Comparison of ENCODE assay signal across 17 mouse cellular contexts in the genomic region with DNA sequence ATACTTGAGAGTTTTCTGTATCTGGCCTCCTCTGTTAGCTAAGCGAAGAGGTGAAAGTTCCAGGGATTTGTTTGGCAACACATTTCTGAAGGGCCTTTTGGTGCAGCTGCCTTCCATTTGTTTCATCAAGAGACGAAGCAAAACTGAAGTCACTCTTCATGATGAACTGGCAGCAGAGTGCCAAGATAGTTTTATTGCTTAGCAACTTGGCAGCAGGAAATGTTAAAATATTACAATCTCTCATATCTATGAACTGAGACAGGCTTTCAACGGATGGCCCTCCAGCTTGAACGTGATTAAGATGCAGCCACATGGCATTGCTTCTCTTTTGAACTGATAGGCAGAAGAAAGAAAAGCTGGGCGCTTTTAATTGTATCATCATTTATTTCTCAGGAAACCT.
A peak's percentile ranks its signal among the peaks of the same experiment; 100 is the strongest.
DNase-seq lines count a peak whose midpoint lies in the region; ATAC-seq and TF ChIP-seq lines count a peak whose summit lies in the region.
"Had no signal": no experiment of that assay in that cellular context is flagged by ENCODE, and none has a peak within 500 bp of the region (broad histone marks: within the 10 kb centered on the region; RNA-seq: fewer than 3 reads in every experiment).

No protein-coding gene starts in this region.

- no peak for TF ChIP-seq CTCF in midbrain, postnatal 0 days (IDR thresholded peaks at IDR 0.05)
- no peak for TF ChIP-seq CTCF in layer of hippocampus, adult 2 months (conservative IDR thresholded peaks at IDR 0.05)

- no peaks in the 10 kb centered on the region for H3K9me3 ChIP-seq in forebrain, embryonic 14.5 days (replicated peaks; ENCODE audit: control insufficient read depth, low read length)
- no peaks in the 10 kb centered on the region for H3K9me3 ChIP-seq in forebrain, embryonic 10.5 days
- H3K9me3 ChIP-seq in midbrain, postnatal 0 days (ENCODE audit: low read length): no peaks in the 10 kb centered on the region
- no peaks in the 10 kb centered on the region for H3K9me3 ChIP-seq in midbrain, embryonic 15.5 days
- H3K9me3 ChIP-seq: limb, embryonic 15.5 days; lung, embryonic 15.5 days; neural tube, embryonic 15.5 days had no signal

- no peak overlapping the region for H3K27ac ChIP-seq in forebrain, embryonic 14.5 days (ENCODE audit: low read depth, low read length)
- no peak overlapping the region for H3K27ac ChIP-seq in forebrain, embryonic 10.5 days
- no peak overlapping the region for H3K27ac ChIP-seq in midbrain, postnatal 0 days (ENCODE audit: low read depth, low read length)
- no peak overlapping the region for H3K27ac ChIP-seq in midbrain, embryonic 15.5 days
- H3K27ac ChIP-seq in layer of hippocampus, adult 2 months: peak overlapping the region; percentile 91
- H3K27ac ChIP-seq: heart, adult 2 months; kidney, postnatal 0 days; left cerebral cortex, adult 2 months; limb, embryonic 15.5 days; lung, embryonic 15.5 days; neural tube, embryonic 15.5 days had no signal

- DNase-seq in forebrain, embryonic 14.5 days (ENCODE audit: low spot score): peak; percentile 84
- DNase-seq in forebrain, embryonic 10.5 days (ENCODE audit: extremely low spot score, low spot score): no peak
- DNase-seq in midbrain, postnatal 0 days (ENCODE audit: low spot score): peak; percentile 43
- DNase-seq in layer of hippocampus, adult 2 months (ENCODE audit: low spot score in 2 of 2): peak; percentile 44 to 63
- peak; percentile 5 for DNase-seq in right cerebral cortex, postnatal 4 days
- no peak for DNase-seq in lung, postnatal 25 days (ENCODE audit: low spot score)
- DNase-seq in heart, adult 18-20 months: no peak
- DNase-seq: B cell, adult 2 months; heart, adult 2 months had no signal

- no peaks in the 10 kb centered on the region for H3K36me3 ChIP-seq in forebrain, embryonic 14.5 days (ENCODE audit: control insufficient read depth, insufficient read depth, low read length)
- no peaks in the 10 kb centered on the region for H3K36me3 ChIP-seq in forebrain, embryonic 10.5 days (replicated peaks)
- no peaks in the 10 kb centered on the region for H3K36me3 ChIP-seq in midbrain, postnatal 0 days (ENCODE audit: insufficient read depth, low read length)
- H3K36me3 ChIP-seq in midbrain, embryonic 15.5 days (replicated peaks): no peaks in the 10 kb centered on the region
- H3K36me3 ChIP-seq: limb, embryonic 15.5 days; lung, embryonic 15.5 days; neural tube, embryonic 15.5 days had no signal

- no peaks in the 10 kb centered on the region for H3K4me1 ChIP-seq in forebrain, embryonic 14.5 days (ENCODE audit: control insufficient read depth, insufficient read depth, low read length)
- no peaks in the 10 kb centered on the region for H3K4me1 ChIP-seq in forebrain, embryonic 10.5 days
- H3K4me1 ChIP-seq in midbrain, postnatal 0 days (ENCODE audit: insufficient read depth, low read length): no peaks in the 10 kb centered on the region
- 0 out of 2 replicates have a peak, but pooled peaks cover 4% of the 10 kb centered on the region for H3K4me1 ChIP-seq in midbrain, embryonic 15.5 days
- H3K4me1 ChIP-seq: limb, embryonic 15.5 days; lung, embryonic 15.5 days had no signal

- H3K4me3 ChIP-seq in forebrain, embryonic 14.5 days (ENCODE audit: low read depth, low read length): no peak overlapping the region
- no peak overlapping the region for H3K4me3 ChIP-seq in forebrain, embryonic 10.5 days
- H3K4me3 ChIP-seq in midbrain, postnatal 0 days (ENCODE audit: low read depth, low read length): no peak overlapping the region
- H3K4me3 ChIP-seq in midbrain, embryonic 15.5 days: no peak overlapping the region
- peak overlapping the region; percentile 10; the same call in 1 of the 2 replicates for H3K4me3 ChIP-seq in layer of hippocampus, adult 2 months
- H3K4me3 ChIP-seq: erythroblast, embryonic 14.5 days; heart, adult 2 months; left cerebral cortex, adult 2 months; limb, embryonic 15.5 days; lung, embryonic 15.5 days; neural tube, embryonic 15.5 days had no signal

- WGBS in forebrain, embryonic 14.5 days: 71% methylated on average over 5 of the region's 5 CpGs
- 80% methylated on average over 5 of the region's 5 CpGs for WGBS in forebrain, embryonic 10.5 days
- 49% methylated on average over 5 of the region's 5 CpGs for WGBS in midbrain, postnatal 0 days
- WGBS in midbrain, embryonic 15.5 days: 49% methylated on average over 5 of the region's 5 CpGs

- no peak overlapping the region for H3K9ac ChIP-seq in forebrain, embryonic 14.5 days (ENCODE audit: low read length)
- H3K9ac ChIP-seq in midbrain, postnatal 0 days (replicated peaks; ENCODE audit: low read length, poor library complexity, severe bottlenecking): no peak overlapping the region
- no peak overlapping the region for H3K9ac ChIP-seq in midbrain, embryonic 15.5 days
- H3K9ac ChIP-seq: limb, embryonic 15.5 days; lung, embryonic 15.5 days; neural tube, embryonic 15.5 days had no signal

- no peak overlapping the region for H3K4me2 ChIP-seq in forebrain, embryonic 14.5 days (ENCODE audit: low read length)
- no peak overlapping the region for H3K4me2 ChIP-seq in midbrain, postnatal 0 days (ENCODE audit: low read depth, low read length, poor library complexity, severe bottlenecking)
- no peak overlapping the region for H3K4me2 ChIP-seq in midbrain, embryonic 15.5 days
- H3K4me2 ChIP-seq: limb, embryonic 15.5 days; lung, embryonic 15.5 days; neural tube, embryonic 15.5 days had no signal

- H3K27me3 ChIP-seq in forebrain, embryonic 14.5 days (replicated peaks; ENCODE audit: control insufficient read depth, insufficient read depth, low read length): no peaks in the 10 kb centered on the region
- H3K27me3 ChIP-seq in forebrain, embryonic 10.5 days (ENCODE audit: poor library complexity, severe bottlenecking): no peaks in the 10 kb centered on the region
- H3K27me3 ChIP-seq in midbrain, postnatal 0 days (ENCODE audit: insufficient read depth, low read length): no peaks in the 10 kb centered on the region
- no peaks in the 10 kb centered on the region for H3K27me3 ChIP-seq in midbrain, embryonic 15.5 days (replicated peaks)
- H3K27me3 ChIP-seq: limb, embryonic 15.5 days; lung, embryonic 15.5 days; neural tube, embryonic 15.5 days had no signal

- peak; percentile 86 for ATAC-seq in forebrain, embryonic 14.5 days
- no peak for ATAC-seq in midbrain, postnatal 0 days (ENCODE audit: low FRiP score)
- ATAC-seq in midbrain, embryonic 15.5 days (replicated peaks): no peak
- ATAC-seq: intestine, embryonic 16.5 days had no signal

Comparison
In these comparisons a context has a peak if more than half of its experiments do, and no peak if none do; other contexts are left out.
1. DNase-seq: peak in forebrain, embryonic 14.5 days (single experiment), midbrain, postnatal 0 days (single experiment), layer of hippocampus, adult 2 months (2 of 2) and right cerebral cortex, postnatal 4 days (single experiment); none in forebrain, embryonic 10.5 days (single experiment), lung, postnatal 25 days (single experiment) and heart, adult 18-20 months (0 of 2).